Mouse (Mus musculus): ENCODE data around the gene Ckap2l. TPM values are rescaled to one million over a fixed set of nuclear protein-coding genes. Genes with fewer than 3 reads are reported as not detected.

Ckap2l gene
- 4.7 TPM for polyA plus RNA-seq (2017; shearing (Covaris generic))

GRCm38 (mm10) chr2:129296671-129297588, at the start of gene Ckap2l:
Ckap2l (minus strand) TSS chr2:129297212.

GRCm38 (mm10) chr2:129309836-129310235, 12.8 kb upstream of the Ckap2l start, which contains the start of gene Il1a:
Il1a (minus strand) TSS chr2:129309972.

Other genes with a start within 250 kb of the Ckap2l start
- gene Vinac1, start 249.0 kb downstream of the Ckap2l start, polyA plus RNA-seq (2017; shearing (Covaris generic)): not detected
- gene Ttl, start 231.3 kb downstream of the Ckap2l start, polyA plus RNA-seq (2017; shearing (Covaris generic)): 2.8 TPM
- gene Polr1b, start 196.2 kb downstream of the Ckap2l start, polyA plus RNA-seq (2017; shearing (Covaris generic)): 35.6 TPM
- 24.4 TPM for gene Chchd5, start 167.5 kb downstream of the Ckap2l start, polyA plus RNA-seq (2017; shearing (Covaris generic))
- gene Slc20a1, start 98.4 kb downstream of the Ckap2l start, polyA plus RNA-seq (2017; shearing (Covaris generic)): 70.8 TPM
- not detected for gene Il1a, start 12.8 kb upstream of the Ckap2l start, polyA plus RNA-seq (2017; shearing (Covaris generic))
- gene Il1b, start 73.9 kb upstream of the Ckap2l start, polyA plus RNA-seq (2017; shearing (Covaris generic)): not detected
- gene F830045P16Rik, start 239.4 kb upstream of the Ckap2l start, polyA plus RNA-seq (2017; shearing (Covaris generic)): not detected